Mouse (Mus musculus) monocyte, adult 5-6 weeks (primary cell): ENCODE results near the gene Arntl. TPM values are rescaled to one million over a fixed set of nuclear protein-coding genes. Genes with fewer than 3 reads are reported as not detected.

Experiments
- ATAC-seq: fragments of 153-309, 156-312 bp; replicated peaks from 2 replicates; pipeline ENCODE4 v1.8.0; 2017; ENCODE audit warnings: mild to moderate bottlenecking; ENCODE audit not compliant: low TSS enrichment, insufficient number of reproducible peaks, severe bottlenecking, poor library complexity, low FRiP score
- total RNA-seq: library from RNA; stranded (forward); fragments of 200-1000, 200-491, 200-594 nt; gene quantifications from 3 replicates; pipeline ENCODE4 v1.2.3, GENCODE M21; 2017

The Arntl gene
- 15.8 to 26.0 TPM (median 17.3 TPM) in 3 replicates for total RNA-seq

DNA sequence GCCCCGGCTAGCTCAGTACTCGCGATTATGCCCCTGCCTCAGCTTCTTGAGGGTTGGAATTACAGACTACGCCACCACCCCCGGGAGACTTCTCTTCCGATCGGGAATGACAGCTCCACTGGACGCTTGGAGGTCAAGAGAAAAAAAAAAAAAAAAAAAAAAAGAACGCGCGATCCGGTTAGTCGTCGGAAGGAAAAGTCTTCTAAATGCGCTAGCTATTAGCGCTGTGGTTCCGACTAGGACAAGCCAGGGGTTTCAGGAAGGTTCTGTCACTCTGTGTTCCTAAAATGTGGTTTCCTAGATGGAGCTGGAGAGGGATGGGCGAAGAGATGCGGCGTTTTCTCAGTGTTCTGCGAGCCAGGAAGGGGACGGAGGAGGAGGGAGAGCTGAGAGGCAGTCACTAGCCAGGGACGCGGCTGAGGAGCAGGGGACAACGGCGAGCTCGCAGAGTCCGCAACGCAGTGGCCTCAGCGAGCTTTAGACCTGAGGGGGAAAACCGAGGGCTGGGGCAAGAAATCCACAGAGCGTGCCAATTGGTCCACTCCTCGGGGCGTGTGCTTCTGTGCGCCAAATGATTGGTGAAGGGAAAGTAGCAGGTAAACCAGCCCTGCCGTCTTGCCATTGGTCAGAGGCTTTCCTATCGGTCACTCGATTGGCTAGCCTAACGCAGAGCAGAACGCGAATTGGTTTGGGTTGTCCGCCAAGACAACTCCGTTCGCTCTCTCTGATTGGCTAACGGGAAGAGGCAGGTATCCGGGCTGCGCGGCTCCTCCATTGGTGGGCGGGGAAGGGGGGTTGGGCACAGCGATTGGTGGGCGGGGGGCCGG, at the start of gene Arntl:
Gene Arntl (plus strand): TSS at position 822 of the 827 bp plus-strand sequence.
- ATAC-seq, result peak; percentile 98

DNA sequence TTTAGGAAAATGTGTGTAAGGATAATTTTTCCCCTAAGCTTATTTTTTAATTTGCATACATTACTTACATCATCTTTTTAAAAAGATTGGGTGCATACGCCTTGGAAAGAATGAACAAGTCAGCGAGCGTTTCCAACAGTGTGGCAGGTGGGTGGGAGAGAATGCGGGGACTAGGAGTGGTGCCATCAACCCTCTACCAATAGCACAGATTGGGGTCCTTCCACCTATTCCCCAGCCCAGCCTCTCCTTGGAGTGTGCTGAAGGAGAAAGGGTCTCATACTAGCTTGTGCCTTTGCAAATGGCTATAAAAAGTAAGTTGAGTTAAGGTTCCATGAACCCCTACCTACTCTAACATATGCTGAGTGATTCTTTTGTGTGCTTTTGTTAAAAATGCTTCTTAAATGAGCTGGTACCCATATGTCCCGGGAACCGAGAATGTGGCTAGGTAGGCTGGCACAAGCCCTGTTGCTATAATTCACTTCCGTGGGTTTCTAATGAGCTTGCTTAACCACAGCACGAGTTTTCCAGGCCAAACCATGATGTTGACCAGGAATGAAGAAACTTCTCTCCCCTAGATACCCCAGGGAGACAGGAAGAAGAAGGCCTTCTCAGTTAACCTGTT, 46.1 kb upstream of the Arntl start:
- no peak for ATAC-seq

DNA sequence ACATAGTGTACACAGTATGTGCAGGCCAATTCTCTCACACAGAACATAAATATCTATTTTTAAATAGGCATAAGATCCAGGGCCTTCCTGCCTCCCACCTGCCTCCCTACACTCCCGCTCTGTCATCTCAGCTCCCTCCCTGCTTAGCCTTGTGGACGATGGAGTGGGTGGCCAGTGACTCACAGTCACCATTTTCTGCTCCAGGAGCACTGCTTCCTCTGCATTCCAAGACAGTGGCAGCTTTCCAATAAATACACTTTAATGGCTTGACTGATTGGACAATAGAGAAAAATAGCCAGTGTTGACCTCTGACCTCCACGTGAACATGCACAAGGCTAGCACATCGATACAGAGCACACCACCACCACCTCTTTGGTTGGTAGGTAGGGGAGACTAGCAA, 42.5 kb upstream of the Arntl start:
- ATAC-seq, result no peak

DNA sequence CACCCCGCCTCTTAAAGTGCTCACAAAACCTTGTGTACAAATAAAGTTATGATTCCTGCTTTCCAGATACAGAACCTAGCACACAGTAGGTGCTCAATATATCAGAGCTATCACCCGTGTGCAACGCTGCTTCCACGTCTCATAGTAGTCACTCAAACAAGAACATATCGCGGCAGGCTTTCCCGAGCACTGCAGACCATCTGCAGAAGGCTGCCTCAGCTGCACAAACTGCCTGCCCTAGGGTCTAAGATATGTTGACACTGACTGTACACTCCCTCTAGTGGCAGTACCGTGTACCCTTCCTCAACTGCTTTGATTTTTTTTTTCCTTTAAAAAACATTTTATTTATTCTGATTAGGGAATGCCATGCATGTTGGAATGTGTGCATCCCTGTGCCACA, 40.2 kb upstream of the Arntl start:
- no peak for ATAC-seq

DNA sequence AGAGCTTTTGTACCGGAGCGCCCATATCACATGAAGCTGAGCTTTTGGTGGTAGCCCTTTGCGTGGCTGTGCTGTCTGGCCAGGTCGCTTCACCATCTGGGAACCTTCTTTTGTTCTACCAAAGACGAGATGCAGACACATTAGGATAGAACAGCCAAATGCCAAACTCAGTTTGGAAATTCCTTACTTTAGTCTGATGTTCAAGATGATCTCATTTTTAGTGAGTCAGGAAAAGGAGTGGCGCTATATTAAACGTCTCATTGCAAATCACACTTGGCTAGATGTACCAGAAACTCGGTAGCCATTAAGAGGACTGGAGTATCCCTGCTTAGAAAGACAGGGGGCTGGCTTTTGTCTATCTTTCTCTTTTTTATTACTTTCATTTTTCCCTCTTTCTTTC, 38.7 kb upstream of the Arntl start:
- ATAC-seq, result no peak

DNA sequence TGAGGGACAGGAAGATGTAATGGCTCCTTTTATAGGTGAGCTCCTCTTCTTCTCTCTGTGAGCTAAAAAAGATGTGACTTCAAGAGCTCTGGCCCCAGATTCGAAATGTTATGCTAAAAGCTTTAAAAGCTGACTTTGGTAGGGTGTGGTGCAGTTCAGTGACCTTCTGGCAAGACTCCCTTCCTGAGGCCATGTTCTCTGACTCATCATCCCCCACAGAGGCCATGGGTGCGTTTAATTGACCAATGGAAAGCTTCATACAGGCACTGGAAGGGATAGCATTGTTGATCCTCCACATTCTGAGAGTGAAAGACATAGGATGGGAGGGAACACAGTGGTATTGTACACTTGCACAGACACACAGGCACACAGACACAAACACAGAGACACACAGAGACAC, 34.8 kb upstream of the Arntl start:
- no peak for ATAC-seq

DNA sequence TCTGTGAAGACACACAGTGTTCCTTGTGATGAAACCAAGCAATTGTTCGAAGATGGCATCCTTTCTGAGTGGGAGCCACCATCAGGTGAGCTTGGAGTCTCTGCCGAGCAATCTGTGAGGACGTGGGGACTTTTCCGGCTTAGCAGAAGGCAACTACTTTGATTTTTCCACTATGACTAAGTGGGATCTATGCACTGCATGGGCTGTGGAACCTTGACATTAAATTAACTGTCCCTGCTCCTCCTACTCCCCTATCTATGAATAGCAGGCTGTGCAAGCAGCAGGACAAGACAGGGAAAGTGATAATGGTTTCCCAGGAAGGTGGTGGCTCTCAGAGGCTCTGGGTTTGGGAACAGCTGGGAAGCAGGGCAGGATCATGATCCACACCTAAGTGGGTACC, 31.8 kb upstream of the Arntl start:
- no peak for ATAC-seq

DNA sequence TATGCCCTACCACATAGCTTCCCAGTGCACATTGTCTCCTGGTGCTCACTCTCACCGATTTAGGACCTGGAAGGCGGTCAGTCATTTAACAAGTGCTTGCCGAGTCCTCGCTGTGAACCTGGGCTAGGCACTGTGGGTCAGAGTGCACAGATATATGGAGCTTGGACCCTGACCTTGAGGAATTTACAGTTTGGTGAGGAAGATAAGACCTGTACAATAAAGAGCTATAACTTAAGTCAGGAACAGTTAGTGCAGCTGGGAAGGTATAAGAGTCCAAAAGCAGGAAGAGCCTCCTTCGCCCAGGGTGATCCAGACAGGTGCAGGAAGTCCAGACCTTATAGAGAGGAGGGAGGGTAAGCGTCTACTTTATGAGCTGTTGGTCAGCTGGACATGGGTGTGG, 29.2 kb upstream of the Arntl start:
- no peak for ATAC-seq

DNA sequence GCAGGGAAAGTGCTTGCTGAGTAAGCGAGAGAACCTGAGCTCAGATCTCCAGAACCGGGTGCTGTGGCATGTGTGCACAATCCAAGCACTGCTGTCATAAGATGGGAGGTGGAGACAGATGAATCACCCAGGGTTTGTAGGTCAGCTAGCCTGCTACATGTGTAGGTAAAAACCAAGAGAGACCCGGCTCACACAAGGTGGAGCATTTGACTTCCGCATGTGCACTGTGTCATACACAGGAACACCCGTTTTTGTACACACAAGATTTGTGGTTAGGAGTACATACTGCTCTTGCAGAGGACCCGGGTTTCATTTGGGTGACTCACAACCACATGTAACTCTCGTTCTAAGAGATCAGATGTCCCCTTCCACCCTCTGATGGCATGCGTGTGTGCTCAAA, 23.5 kb upstream of the Arntl start:
- no peak for ATAC-seq

DNA sequence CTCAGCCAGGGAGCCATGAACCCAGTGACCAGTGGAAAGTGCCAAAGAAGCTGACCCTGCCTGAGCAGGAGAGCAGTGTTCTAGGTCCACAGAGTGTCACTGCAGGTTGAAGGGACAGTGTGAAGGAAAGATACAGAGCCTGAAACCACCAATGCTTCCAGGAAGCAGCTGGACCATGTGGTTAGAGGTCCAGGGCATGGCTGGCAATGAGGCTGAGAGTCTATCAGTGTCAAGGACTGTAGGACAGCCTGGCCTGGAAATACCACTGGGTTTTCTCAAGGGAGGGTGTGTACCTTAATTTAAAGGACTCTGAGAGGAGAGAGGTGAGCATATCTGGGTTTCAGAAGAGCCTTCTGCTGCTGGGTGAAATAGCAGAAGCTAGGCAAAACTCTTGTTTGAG, 22.2 kb upstream of the Arntl start:
- no peak for ATAC-seq

DNA sequence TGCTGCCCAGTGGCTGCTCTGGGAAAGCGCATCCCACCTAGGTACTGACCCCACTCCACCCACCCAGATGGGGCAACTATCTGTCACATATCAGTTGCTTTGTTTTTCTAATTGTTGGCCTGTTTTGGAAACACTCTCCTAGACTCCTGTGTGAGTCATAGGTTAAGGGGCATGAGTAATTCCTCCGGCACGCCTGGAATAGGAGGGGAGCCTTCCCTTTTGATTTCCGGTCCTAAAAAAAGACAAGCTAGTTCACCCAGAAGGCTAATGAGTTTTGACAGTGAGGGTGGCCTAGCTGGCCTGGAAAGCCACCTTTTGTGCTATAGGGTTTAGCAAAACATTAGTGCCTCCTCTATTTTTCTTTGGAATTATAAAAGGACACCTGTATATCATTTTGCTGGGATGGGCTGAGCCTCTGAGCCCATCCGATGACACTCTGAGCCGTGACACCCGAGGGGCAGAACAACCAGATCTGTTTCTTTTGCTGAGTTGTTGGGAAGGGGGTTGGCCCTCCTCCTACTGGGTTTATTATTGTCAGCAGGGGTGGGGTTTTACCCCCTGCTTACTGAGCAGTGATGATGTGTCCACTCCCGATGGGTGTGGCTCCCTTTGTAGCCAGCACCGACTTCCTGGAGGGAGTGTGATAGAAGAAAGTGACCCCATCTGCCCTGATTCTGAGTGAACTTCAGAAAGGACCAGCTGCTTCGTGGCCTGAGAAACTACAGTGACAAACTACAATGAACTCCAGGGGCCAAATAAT, 21.0 kb upstream of the Arntl start:
- no peak for ATAC-seq

DNA sequence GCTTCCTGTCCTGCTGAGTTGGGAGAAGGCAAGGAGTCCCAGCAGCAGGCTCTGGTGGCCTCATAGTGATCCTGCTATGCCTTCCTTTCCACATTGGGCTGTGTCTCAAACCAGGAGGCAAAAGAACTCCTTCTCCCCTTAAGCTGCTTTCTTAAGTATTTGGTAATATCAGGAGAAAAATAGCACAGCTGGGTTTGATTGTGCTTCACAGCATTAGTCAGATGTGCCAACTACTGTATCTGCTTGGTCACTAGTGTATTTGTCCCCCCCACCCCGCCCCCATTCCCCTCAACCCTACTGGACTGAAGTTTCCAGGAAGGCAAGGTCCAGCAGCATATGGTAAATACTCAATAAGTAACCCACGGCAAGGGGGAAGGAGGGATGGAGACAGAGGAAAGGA, 19.2 kb upstream of the Arntl start:
- ATAC-seq, result no peak

DNA sequence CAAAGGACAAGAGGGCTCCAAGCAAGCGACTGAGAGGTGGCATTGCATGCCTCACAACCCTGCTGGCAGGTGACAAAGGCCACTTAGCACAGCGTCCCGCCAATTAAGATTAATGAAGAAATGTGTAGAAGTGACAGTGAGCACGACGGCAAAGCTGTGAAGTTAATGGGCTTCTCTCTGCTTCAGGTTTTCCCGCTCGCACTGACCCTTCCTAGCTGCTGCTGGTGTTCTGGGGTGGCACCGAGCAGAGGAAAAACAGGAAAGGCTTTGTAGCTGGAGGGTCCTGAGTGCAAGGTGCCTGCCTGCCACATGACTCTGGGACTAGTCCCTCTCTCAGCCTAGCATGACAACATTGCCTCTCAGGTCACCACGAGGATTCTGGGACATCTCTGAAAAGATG, 18.7 kb upstream of the Arntl start:
- no peak for ATAC-seq

DNA sequence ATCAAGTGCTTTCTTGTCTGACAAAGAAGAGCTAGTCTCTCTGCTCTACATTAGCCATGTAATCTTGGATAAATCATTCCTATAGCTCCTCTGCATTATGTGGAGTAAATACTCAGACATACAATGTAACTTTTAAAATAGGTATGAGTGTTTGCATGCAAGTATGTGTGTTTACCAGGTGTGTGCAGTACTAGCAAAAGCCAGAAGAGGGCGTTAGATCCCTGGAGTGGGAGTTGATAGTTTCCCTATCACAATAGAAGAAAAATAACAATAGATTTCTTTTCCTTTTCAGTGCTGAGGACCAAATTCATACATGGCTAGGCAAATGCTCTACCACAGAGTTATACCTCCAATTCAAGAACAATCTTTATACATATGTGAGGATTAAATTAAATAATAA, 15.5 kb upstream of the Arntl start:
- ATAC-seq, result no peak

DNA sequence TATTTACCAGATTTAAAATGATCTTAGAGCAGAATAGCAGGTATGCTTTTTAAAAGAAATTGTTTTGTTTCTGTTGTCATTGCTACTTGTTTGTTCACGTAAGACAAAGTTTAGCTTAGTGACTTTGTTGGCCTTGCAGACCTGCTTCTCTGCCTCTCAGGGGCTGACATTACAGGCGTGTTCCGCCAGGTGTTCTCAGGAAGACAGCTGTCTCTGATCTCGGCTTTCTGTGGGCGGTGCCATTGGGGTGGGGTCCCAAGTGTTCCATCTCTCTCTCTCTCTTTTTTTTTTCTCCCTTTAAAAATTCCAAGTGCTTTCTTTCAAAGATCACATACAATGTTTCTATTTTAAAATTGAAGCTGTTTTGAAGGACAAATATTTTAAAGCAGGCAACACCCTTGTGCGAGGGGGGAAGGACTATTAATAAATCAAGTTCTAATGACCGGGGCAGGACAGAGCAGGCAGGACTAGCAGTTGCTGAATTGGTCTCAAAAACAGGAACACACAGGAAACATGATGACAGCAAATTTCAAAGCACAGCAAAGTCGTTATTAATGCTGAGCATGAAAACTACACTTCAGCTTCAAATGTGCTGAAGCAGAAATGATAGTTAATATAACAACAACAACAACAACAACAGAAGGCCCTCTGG, 14.4 kb upstream of the Arntl start:
- ATAC-seq, result no peak

DNA sequence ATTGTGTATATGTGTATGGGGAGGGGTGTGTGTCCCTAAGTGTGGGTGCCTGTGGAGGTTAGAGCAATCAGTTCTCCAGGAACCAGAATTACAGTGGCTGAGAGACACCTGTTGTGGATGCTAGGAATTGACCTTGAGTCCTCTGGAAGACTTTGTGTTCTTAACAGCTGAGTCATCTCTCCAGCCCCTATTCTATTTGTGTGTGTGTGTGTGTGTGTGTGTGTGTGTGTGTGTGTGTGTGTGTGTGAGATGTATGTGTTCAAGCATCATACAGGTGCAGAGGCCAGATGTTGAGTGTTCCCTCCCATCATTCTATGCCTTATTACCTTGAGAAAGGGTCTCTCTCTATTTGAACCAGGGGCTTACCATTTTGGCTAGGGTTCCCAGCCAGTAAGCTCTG, 13.4 kb upstream of the Arntl start:
- no peak for ATAC-seq

DNA sequence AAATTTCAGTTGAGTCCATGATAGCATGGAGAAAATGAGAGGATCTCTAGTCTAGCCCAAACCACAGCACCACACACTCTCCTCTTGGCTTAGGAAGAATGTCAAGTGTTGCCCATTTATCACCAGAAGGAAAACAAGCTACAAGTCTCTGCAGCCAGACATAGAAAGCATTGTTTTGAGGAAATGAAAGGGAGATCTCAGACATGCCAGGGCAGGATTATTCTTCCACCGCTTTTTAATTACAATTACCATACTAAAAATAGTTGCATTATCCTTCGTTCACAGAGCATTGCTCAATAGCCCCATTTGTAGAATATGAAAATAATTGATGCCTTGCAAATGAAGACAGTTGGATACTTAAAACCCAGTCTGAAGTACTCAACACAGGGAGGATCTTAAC, 12.0 kb upstream of the Arntl start:
- ATAC-seq, result no peak

DNA sequence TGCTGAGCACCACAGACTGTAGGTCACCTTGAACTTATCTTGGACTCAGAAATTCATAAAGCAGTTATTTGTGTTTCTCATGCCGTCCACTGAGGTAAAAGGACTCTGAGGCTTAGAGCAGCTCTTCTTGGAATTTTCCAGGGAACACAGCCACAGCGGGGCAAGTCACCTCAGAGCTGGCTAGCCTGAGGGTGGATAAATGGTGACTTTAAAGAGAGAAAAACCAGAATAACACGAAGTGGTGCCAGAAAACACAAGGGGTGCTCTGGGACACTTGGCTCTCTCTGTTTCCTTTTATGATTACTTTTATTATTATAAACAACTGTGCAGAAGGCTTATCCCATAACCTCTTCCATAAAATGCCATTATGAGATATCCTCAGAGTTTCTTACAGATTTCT, 11.1 kb upstream of the Arntl start:
- ATAC-seq, result no peak

DNA sequence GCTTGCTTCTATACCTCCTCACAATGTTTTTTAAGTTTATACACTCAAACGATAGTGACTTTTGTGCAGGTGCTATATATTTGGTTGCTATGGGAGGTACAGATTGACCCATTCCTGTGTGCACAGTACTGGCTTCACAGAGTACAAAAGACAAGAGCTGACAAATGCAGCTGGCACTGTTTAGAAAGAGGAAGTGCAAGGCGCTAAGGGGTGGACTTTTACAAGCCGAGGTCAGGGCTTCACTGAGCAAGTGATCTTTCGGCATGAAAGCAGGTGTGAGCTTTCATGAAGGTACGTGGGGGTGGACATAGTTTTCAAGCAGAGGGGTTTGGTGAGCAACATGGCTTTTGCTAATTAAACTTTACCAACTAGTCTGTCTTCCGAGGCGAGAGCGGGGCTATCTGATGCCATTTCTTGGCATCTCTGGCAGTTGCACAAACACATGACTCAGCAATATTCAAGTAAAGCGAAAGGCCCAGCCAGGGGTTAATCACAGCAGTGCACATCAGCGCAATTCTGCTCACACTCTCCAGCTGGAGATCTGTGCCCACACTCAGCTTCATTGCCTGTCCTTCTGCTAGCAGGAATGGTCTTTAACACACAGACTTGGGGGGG, 10.0 kb upstream of the Arntl start:
- peak; percentile 71 for ATAC-seq
